Mouse (Mus musculus) CH12.LX (cell line): Measurements from ENCODE around the gene Srpk3. TPM values are rescaled to one million over a fixed set of nuclear protein-coding genes. Genes with fewer than 3 reads are reported as not detected.

Source experiments
- DNase-seq: peaks from one replicate; pipeline ENCODE4 v3.0.0-alpha.2; 2013; ENCODE audit errors: extremely low read depth
- H3K27ac ChIP-seq: 2 replicates; pipeline ENCODE4 v1.5.1; 2012; ENCODE audit warnings: low read depth, mild to moderate bottlenecking, control low read depth, moderate library complexity; ENCODE audit not compliant: insufficient read depth
- H3K27me3 ChIP-seq: replicated peaks from 2 replicates; pipeline ENCODE3; 2012; ENCODE audit warnings: inconsistent platforms
- H3K36me3 ChIP-seq, 2 experiments: replicated peaks in 1 of 2; 2 replicates each; pipeline versions ENCODE3 to v1.6.1; 2012; ENCODE audit warnings: inconsistent platforms in 1 of 2, low read length in 1 of 2, mild to moderate bottlenecking in 1 of 2, mixed read lengths in 1 of 2, moderate library complexity in 1 of 2; ENCODE audit not compliant: control insufficient read depth in 1 of 2, insufficient read depth in 1 of 2
- H3K4me1 ChIP-seq, 2 experiments: 2 replicates each; pipeline ENCODE4 v1.6.1; 2012; ENCODE audit warnings: inconsistent platforms in 1 of 2, moderate library complexity in 1 of 2; ENCODE audit not compliant: insufficient read depth in 2 of 2, control insufficient read depth in 1 of 2
- H3K4me2 ChIP-seq: 2 replicates; pipeline ENCODE4 v1.6.1; 2012; ENCODE audit warnings: low read depth, mild to moderate bottlenecking, control low read depth; ENCODE audit not compliant: poor library complexity, insufficient read depth, severe bottlenecking
- H3K4me3 ChIP-seq, 3 experiments: fragments of 150-350 bp in 1 of 3; sonication (generic) in 1 of 3; replicated peaks in 1 of 3; 2 replicates each; pipeline versions ENCODE3 to v1.5.1; 2011 to 2012; ENCODE audit warnings: low read depth in 2 of 3, low read length in 2 of 3, mild to moderate bottlenecking in 2 of 3, moderate library complexity in 2 of 3, control low read depth in 1 of 3, improper control_type of control experiment in 1 of 3, inconsistent platforms in 1 of 3, mixed read lengths in 1 of 3; ENCODE audit not compliant: poor library complexity in 1 of 3
- H3K79me2 ChIP-seq: replicated peaks from 2 replicates; pipeline ENCODE4 v1.6.1; 2012; ENCODE audit warnings: mild to moderate bottlenecking, moderate library complexity; ENCODE audit not compliant: control insufficient read depth, poor library complexity, insufficient read depth, severe bottlenecking; ENCODE audit errors: extremely low read depth
- H3K9ac ChIP-seq: 2 replicates; pipeline ENCODE4 v1.6.1; 2012; ENCODE audit warnings: low read depth, mild to moderate bottlenecking, control low read depth, moderate library complexity; ENCODE audit not compliant: insufficient read depth
- H3K9me3 ChIP-seq: replicated peaks from 2 replicates; pipeline ENCODE3; 2012; ENCODE audit warnings: low read length, inconsistent platforms, mixed read lengths
- BHLHE40 ChIP-seq: IDR thresholded peaks from 2 replicates; pipeline ENCODE4 v1.6.1; 2011; ENCODE audit warnings: mild to moderate bottlenecking, low read depth, low read length, improper control_type of control experiment
- CHD1 ChIP-seq: IDR thresholded peaks from 2 replicates; pipeline ENCODE4 v1.6.1; 2012; ENCODE audit warnings: low read depth, low read length, improper control_type of control experiment, inconsistent platforms
- CHD2 ChIP-seq: IDR thresholded peaks from 2 replicates; pipeline ENCODE4 v1.6.1; 2011; ENCODE audit warnings: low read length, improper control_type of control experiment
- CTCF ChIP-seq, 2 experiments: IDR thresholded peaks in 1 of 2; conservative IDR thresholded peaks in 1 of 2; 2 replicates each; pipeline ENCODE4 v1.5.1; 2011 to 2012; ENCODE audit warnings: low read depth in 2 of 2, low read length in 2 of 2, improper control_type of control experiment in 1 of 2, inconsistent platforms in 1 of 2, mild to moderate bottlenecking in 1 of 2, moderate library complexity in 1 of 2
- E2F4 ChIP-seq: IDR thresholded peaks from 2 replicates; pipeline ENCODE4 v1.6.1; 2011; ENCODE audit warnings: low read depth, low read length, improper control_type of control experiment; ENCODE audit not compliant: insufficient replicate concordance
- ELF1 ChIP-seq: IDR thresholded peaks from 2 replicates; pipeline ENCODE4 v1.6.1; 2014; ENCODE audit warnings: low read depth, mild to moderate bottlenecking, inconsistent platforms, low read length, improper control_type of control experiment
- EP300 ChIP-seq: IDR thresholded peaks from 2 replicates; pipeline ENCODE4 v1.6.1; 2011; ENCODE audit warnings: low read length, improper control_type of control experiment
- ETS1 ChIP-seq: conservative IDR thresholded peaks from 2 replicates; pipeline ENCODE4 v1.6.1; 2012; ENCODE audit warnings: low read depth, mild to moderate bottlenecking, inconsistent platforms, low read length, improper control_type of control experiment, moderate library complexity
- GABPA ChIP-seq: IDR thresholded peaks from 2 replicates; pipeline ENCODE4 v1.6.1; 2012; ENCODE audit warnings: low read depth, low read length, improper control_type of control experiment, inconsistent platforms; ENCODE audit not compliant: insufficient replicate concordance
- HCFC1 ChIP-seq: IDR thresholded peaks from 2 replicates; pipeline ENCODE4 v1.6.1; 2012; ENCODE audit warnings: low read depth, mild to moderate bottlenecking, inconsistent platforms, low read length, improper control_type of control experiment
- IRF4 ChIP-seq: IDR thresholded peaks from 2 replicates; pipeline ENCODE4 v1.6.1; 2014; ENCODE audit warnings: low read depth, mild to moderate bottlenecking, inconsistent platforms, low read length, improper control_type of control experiment
- JUN ChIP-seq: IDR thresholded peaks from 2 replicates; pipeline ENCODE4 v1.6.1; 2011; ENCODE audit warnings: low read depth, mild to moderate bottlenecking, low read length, improper control_type of control experiment, moderate library complexity; ENCODE audit not compliant: insufficient read depth
- JUND ChIP-seq: conservative IDR thresholded peaks from 2 replicates; pipeline ENCODE4 v1.6.1; 2011; ENCODE audit warnings: low read depth, low read length, improper control_type of control experiment
- KAT2A ChIP-seq: IDR thresholded peaks from 2 replicates; pipeline ENCODE4 v1.6.1; 2012; ENCODE audit warnings: low read length, improper control_type of control experiment, inconsistent platforms; ENCODE audit not compliant: insufficient replicate concordance
- MAFK ChIP-seq: IDR thresholded peaks from 2 replicates; pipeline ENCODE4 v1.6.1; 2011; ENCODE audit warnings: low read length, improper control_type of control experiment; ENCODE audit not compliant: insufficient replicate concordance
- MAX ChIP-seq: IDR thresholded peaks from 2 replicates; pipeline ENCODE4 v1.6.1; 2011; ENCODE audit warnings: low read length, improper control_type of control experiment
- MAZ ChIP-seq: IDR thresholded peaks from 2 replicates; pipeline ENCODE4 v1.6.1; 2012; ENCODE audit warnings: low read depth, mild to moderate bottlenecking, inconsistent platforms, low read length, improper control_type of control experiment, moderate library complexity
- MEF2A ChIP-seq: IDR thresholded peaks from 2 replicates; pipeline ENCODE4 v1.6.1; 2014; ENCODE audit warnings: low read depth, mild to moderate bottlenecking, inconsistent platforms, low read length, improper control_type of control experiment, borderline replicate concordance
- MXI1 ChIP-seq: IDR thresholded peaks from 2 replicates; pipeline ENCODE4 v1.6.1; 2011; ENCODE audit warnings: mild to moderate bottlenecking, low read depth, low read length, improper control_type of control experiment
- MYC ChIP-seq: IDR thresholded peaks from 2 replicates; pipeline ENCODE4 v1.6.1; 2011; ENCODE audit warnings: low read depth, mild to moderate bottlenecking, improper control_type of control experiment, low read length
- NELFE ChIP-seq: IDR thresholded peaks from 2 replicates; pipeline ENCODE4 v1.6.1; 2011; ENCODE audit warnings: low read depth, low read length, improper control_type of control experiment
- NRF1 ChIP-seq: IDR thresholded peaks from 2 replicates; pipeline ENCODE4 v1.6.1; 2014; ENCODE audit warnings: low read depth, mild to moderate bottlenecking, inconsistent platforms, low read length, improper control_type of control experiment, moderate library complexity
- PAX5 ChIP-seq: IDR thresholded peaks from 2 replicates; pipeline ENCODE4 v1.6.1; 2012; ENCODE audit warnings: low read length, inconsistent platforms, mixed read lengths
- POLR2A ChIP-seq: IDR thresholded peaks from 2 replicates; pipeline ENCODE4 v1.6.1; 2011; ENCODE audit warnings: low read depth, mild to moderate bottlenecking, improper control_type of control experiment, low read length
- POLR2AphosphoS2 ChIP-seq: IDR thresholded peaks from 2 replicates; pipeline ENCODE4 v1.6.1; 2011; ENCODE audit warnings: low read depth, low read length, improper control_type of control experiment
- RAD21 ChIP-seq: IDR thresholded peaks from 2 replicates; pipeline ENCODE4 v1.6.1; 2011; ENCODE audit warnings: low read depth, mild to moderate bottlenecking, low read length, improper control_type of control experiment, moderate library complexity
- RCOR1 ChIP-seq: conservative IDR thresholded peaks from 2 replicates; pipeline ENCODE4 v1.6.1; 2012; ENCODE audit warnings: low read depth, mild to moderate bottlenecking, inconsistent platforms, low read length, improper control_type of control experiment
- SIN3A ChIP-seq: IDR thresholded peaks from 2 replicates; pipeline ENCODE4 v1.6.1; 2012; ENCODE audit warnings: low read length, improper control_type of control experiment, inconsistent platforms
- SMC3 ChIP-seq: IDR thresholded peaks from 2 replicates; pipeline ENCODE4 v1.6.1; 2011; ENCODE audit warnings: low read depth, low read length, improper control_type of control experiment
- TBP ChIP-seq: conservative IDR thresholded peaks from 2 replicates; pipeline ENCODE4 v1.6.1; 2011; ENCODE audit warnings: low read depth, low read length, improper control_type of control experiment
- TCF12 ChIP-seq: IDR thresholded peaks from 2 replicates; pipeline ENCODE4 v1.6.1; 2014; ENCODE audit warnings: low read depth, mild to moderate bottlenecking, inconsistent platforms, low read length, improper control_type of control experiment
- UBTF ChIP-seq: IDR thresholded peaks from 2 replicates; pipeline ENCODE4 v1.6.1; 2012; ENCODE audit warnings: low read depth, mild to moderate bottlenecking, inconsistent platforms, low read length, improper control_type of control experiment, moderate library complexity
- USF1 ChIP-seq: IDR thresholded peaks from 2 replicates; pipeline ENCODE4 v1.6.1; 2014; ENCODE audit warnings: low read depth, mild to moderate bottlenecking, inconsistent platforms, low read length, improper control_type of control experiment
- USF2 ChIP-seq: conservative IDR thresholded peaks from 2 replicates; pipeline ENCODE4 v1.6.1; 2011; ENCODE audit warnings: low read depth, low read length, improper control_type of control experiment
- ZC3H11A ChIP-seq: IDR thresholded peaks from 2 replicates; pipeline ENCODE4 v1.6.1; 2012; ENCODE audit warnings: low read depth, mild to moderate bottlenecking, inconsistent platforms, low read length, improper control_type of control experiment
- ZKSCAN1 ChIP-seq: IDR thresholded peaks from 2 replicates; pipeline ENCODE4 v1.6.1; 2012; ENCODE audit warnings: low read depth, inconsistent platforms, low read length, improper control_type of control experiment, borderline replicate concordance
- ZMIZ1 ChIP-seq: IDR thresholded peaks from 2 replicates; pipeline ENCODE4 v1.6.1; 2012; ENCODE audit warnings: low read depth, mild to moderate bottlenecking, inconsistent platforms, low read length, improper control_type of control experiment
- ZNF384 ChIP-seq: IDR thresholded peaks from 2 replicates; pipeline ENCODE4 v1.6.1; 2012; ENCODE audit warnings: low read depth, low read length, improper control_type of control experiment, inconsistent platforms
- dilution Hi-C: fragments of 300-500 bp; cut with MboI; formaldehyde crosslinking; loops from 2 replicates; pipeline ENCODE4 v1.14.3; 2020; ENCODE audit warnings: low sequenced_read_pairs; ENCODE audit not compliant: extremely low pct_unique_long_range_greater_than_20kb, extremely low pct_ligation_motif_present
- in situ Hi-C: fragments of 300-500 bp; cut with MboI; formaldehyde crosslinking; loops from 3 replicates; pipeline ENCODE4 v1.14.3; 2019; ENCODE audit warnings: low sequenced_read_pairs, low pct_ligation_motif_present, low pct_unique_long_range_greater_than_20kb, mixed read lengths
- polyA plus RNA-seq: library from polyadenylated mRNA; unstranded; fragments of >175 nt; gene quantifications from 2 replicates; pipeline ENCODE4 v1.2.1, GENCODE M21; 2012; ENCODE audit warnings: low read depth; ENCODE audit not compliant: insufficient read length
- total RNA-seq, 2 experiments: library from RNA; depleted of rRNA; stranded (reverse); fragments of 300-350 nt in 1 of 2; fragments of >200 nt in 1 of 2; gene quantifications; 2 replicates each; pipeline ENCODE4 v1.2.3; 2012 to 2014

Gene Srpk3
- 55.2 and 67.5 TPM in 2 replicates for total RNA-seq (2012; rRNA removed)
- total RNA-seq (2014; rRNA removed): 42.7 and 45.7 TPM in 2 replicates
- polyA plus RNA-seq: 46.1 and 52.3 TPM in 2 replicates

- in situ Hi-C loops: no loop called here
- H3K9ac ChIP-seq: peak within 1 kb of the TSS; percentile 70
- dilution Hi-C loops: no loop called here
- peak within 1 kb of the TSS; percentile 85 for H3K4me2 ChIP-seq
- TF ChIP-seq E2F4 (no peak), POLR2AphosphoS2 (no peak), MAFK (no peak), USF2 (no peak), JUND (no peak), NRF1 (0 out of 2 replicates have a peak, but pooled peaks have one; percentile 14), KAT2A (no peak), ZMIZ1 (peak; percentile 55; the same call in 1 of the 2 replicates), ZKSCAN1 (no peak), MYC (no peak), HCFC1 (0 out of 2 replicates have a peak, but pooled peaks have one; percentile 11), MEF2A (peak; percentile 98), CHD2 (peak; percentile 66; the same call in 1 of the 2 replicates), IRF4 (no peak), RCOR1 (0 out of 2 replicates have a peak, but pooled peaks have one; percentile 30), JUN (peak; percentile 78), CHD1 (no peak), UBTF (no peak), ZNF384 (no peak), ZC3H11A (no peak), TBP (peak; percentile 94), GABPA (no peak), SIN3A (peak; percentile 37; the same call in 1 of the 2 replicates), EP300 (peak; percentile 63), BHLHE40 (peak; percentile 61), MXI1 (no peak), USF1 (no peak), RAD21 (no peak; the same call in 1 of the 2 replicates), SMC3 (0 out of 2 replicates have a peak, but pooled peaks have one; percentile 4), MAX (peak; percentile 28; the same call in 1 of the 2 replicates), PAX5 (no peak), POLR2A (peak; percentile 71), CTCF (conservative IDR thresholded peaks at IDR 0.05 in 1 of 2, IDR thresholded peaks at IDR 0.05 in 1 of 2; ENCODE audit: low read depth in 2 of 2, low read length in 2 of 2) (no peak), MAZ (peak; percentile 77; the same call in 1 of the 2 replicates), NELFE (no peak; the same call in 1 of the 2 replicates), TCF12 (peak; percentile 94), ETS1 (peak; percentile 95), ELF1 (no peak)
- H3K79me2 ChIP-seq: peaks cover 4% of the 10 kb centered on the region
- H3K36me3 ChIP-seq: peaks cover 34 to 37% of the 10 kb centered on the region in 2 experiments
- H3K9me3 ChIP-seq: no peaks in the 10 kb centered on the region
- H3K27ac ChIP-seq: peak within 1 kb of the TSS; percentile 94
- no peaks in the 10 kb centered on the region for H3K27me3 ChIP-seq
- peaks cover 26 to 64% of the 10 kb centered on the region in 2 experiments for H3K4me1 ChIP-seq
- DNase-seq: peak; percentile 81
- peak within 1 kb of the TSS; percentile 59 to 66 (median 60) for H3K4me3 ChIP-seq
Observed at GRCm38 (mm10) chrX:73774168-73774760, at the start of gene Srpk3. Srpk3 (plus strand) TSS chrX:73774405.
